Mouse (Mus musculus) embryonic facial prominence, embryonic 10.5 days (tissue): Measurements from ENCODE around the gene Ispd. TPM values are rescaled to one million over a fixed set of nuclear protein-coding genes. Genes with fewer than 3 reads are reported as not detected.

Experiments
- DNase-seq: peaks from one replicate; pipeline ENCODE4 v3.0.0-alpha.2; 2017; ENCODE audit warnings: low spot score
- H3K27ac ChIP-seq: fragments of 300-500 bp; sonication (generic); replicated peaks from 2 replicates; pipeline ENCODE4 v1.5.1; 2016; ENCODE audit warnings: mild to moderate bottlenecking
- H3K27me3 ChIP-seq: fragments of 300-500 bp; sonication (generic); replicated peaks from 2 replicates; pipeline ENCODE4 v1.6.1; 2016; ENCODE audit warnings: low read depth, mild to moderate bottlenecking; ENCODE audit not compliant: poor library complexity, severe bottlenecking
- H3K36me3 ChIP-seq: fragments of 300-500 bp; sonication (generic); replicated peaks from 2 replicates; pipeline ENCODE4 v1.6.1; 2016; ENCODE audit warnings: mild to moderate bottlenecking, moderate library complexity
- H3K4me1 ChIP-seq: fragments of 300-500 bp; sonication (generic); 2 replicates; pipeline ENCODE4 v1.6.1; 2016
- H3K4me3 ChIP-seq: fragments of 300-500 bp; sonication (generic); 2 replicates; pipeline ENCODE4 v1.5.1; 2016; ENCODE audit warnings: mild to moderate bottlenecking, moderate library complexity
- H3K9me3 ChIP-seq: fragments of 300-500 bp; sonication (generic); 2 replicates; pipeline ENCODE4 v1.6.1; 2016; ENCODE audit warnings: mild to moderate bottlenecking
- WGBS: fragments of 180-500 bp; shearing (Covaris S2); methylation state at CpG from one replicate; pipeline ENCODE4 v1.1.7; 2016; 5-methylcytosine and 5-hydroxymethylcytosine counted together
- polyA plus RNA-seq: library from polyadenylated mRNA; unstranded; fragments of >200 nt; fragmentation: Nextera tagmentation; extraction: Ambion mirVana; gene quantifications from 2 replicates; pipeline ENCODE4 v1.2.1, GENCODE M21; 2016

The Ispd gene
- polyA plus RNA-seq, 1 experiment from 2014 or later, result 9.1 TPM

- Histone ChIP-seq H3K9me3 (no peaks in the 10 kb centered on the region), H3K4me1 (peaks cover 20% of the 10 kb centered on the region; the same call in 1 of the 2 replicates), H3K4me3 (no peak overlapping the region), H3K27me3 (no peaks in the 10 kb centered on the region), H3K27ac (no peak overlapping the region), H3K36me3 (no peaks in the 10 kb centered on the region)
- DNase-seq, result no peak
- WGBS, result 93% methylated on average over 4 of the region's 4 CpGs
These were observed 5.7 kb downstream of the Ispd start for GRCm38 (mm10) chr12:36386991-36387390.

GRCm38 (mm10) chr12:36395115-36395514, 13.9 kb downstream of the Ispd start:
- H3K27ac ChIP-seq, result no peak overlapping the region
- H3K4me3 ChIP-seq, result no peak overlapping the region
- no peaks in the 10 kb centered on the region for H3K27me3 ChIP-seq
- no peaks in the 10 kb centered on the region for H3K4me1 ChIP-seq
- H3K9me3 ChIP-seq, result 0 out of 2 replicates have a peak, but pooled peaks cover 7% of the 10 kb centered on the region
- H3K36me3 ChIP-seq, result no peaks in the 10 kb centered on the region
- no peak for DNase-seq
- WGBS, result 91% methylated on average over 2 of the region's 2 CpGs

- no peak overlapping the region for H3K4me3 ChIP-seq
- no peaks in the 10 kb centered on the region for H3K9me3 ChIP-seq
- DNase-seq, result peak; percentile 28
- 0 out of 2 replicates have a peak overlapping the region, but pooled peaks have one; percentile 19 for H3K27ac ChIP-seq
- H3K27me3 ChIP-seq, result no peaks in the 10 kb centered on the region
- peaks cover 21% of the 10 kb centered on the region for H3K4me1 ChIP-seq
- 65% methylated on average over 10 of the region's 10 CpGs for WGBS
- no peaks in the 10 kb centered on the region for H3K36me3 ChIP-seq
These were observed 42.4 kb downstream of the Ispd start for GRCm38 (mm10) chr12:36423677-36424076.

DNA sequence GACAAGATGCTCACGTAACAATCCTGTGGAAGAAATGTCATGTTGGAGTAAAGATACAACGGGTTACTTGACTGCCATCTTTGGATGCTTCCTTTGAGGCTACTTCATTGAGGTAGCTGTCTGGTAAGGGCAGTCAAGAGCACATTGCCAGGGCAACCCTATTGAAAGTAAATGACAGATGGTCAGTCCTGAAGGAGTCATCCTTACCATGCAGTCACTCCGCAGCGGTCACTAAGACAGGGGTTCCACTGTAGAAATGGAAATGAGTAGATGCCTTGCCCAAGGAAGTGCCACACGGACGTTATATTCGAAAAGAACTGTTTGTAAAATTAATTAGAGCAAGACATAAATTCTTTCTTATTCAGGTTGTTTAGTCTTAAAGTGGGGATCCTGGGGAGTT, 44.0 kb downstream of the Ispd start:
- Histone ChIP-seq H3K27ac (no peak overlapping the region), H3K36me3 (no peaks in the 10 kb centered on the region), H3K27me3 (no peaks in the 10 kb centered on the region), H3K4me3 (no peak overlapping the region), H3K9me3 (no peaks in the 10 kb centered on the region), H3K4me1 (peaks cover 21% of the 10 kb centered on the region)
- whole genome bisulfite sequencing, result 86% methylated on average over 7 of the region's 7 CpGs
- no peak for DNase-seq

GRCm38 (mm10) chr12:36426163-36427045, 45.2 kb downstream of the Ispd start:
- 51% methylated on average over 15 of the region's 15 CpGs for WGBS
- no peaks in the 10 kb centered on the region for H3K36me3 ChIP-seq
- no peaks in the 10 kb centered on the region for H3K27me3 ChIP-seq
- H3K9me3 ChIP-seq, result no peaks in the 10 kb centered on the region
- no peak overlapping the region for H3K27ac ChIP-seq
- H3K4me3 ChIP-seq, result no peak overlapping the region
- H3K4me1 ChIP-seq, result peaks cover 21% of the 10 kb centered on the region
- DNase-seq, result peak; percentile 44

- Histone ChIP-seq H3K27ac (no peak overlapping the region), H3K27me3 (no peaks in the 10 kb centered on the region), H3K9me3 (no peaks in the 10 kb centered on the region), H3K4me1 (no peaks in the 10 kb centered on the region), H3K36me3 (no peaks in the 10 kb centered on the region), H3K4me3 (no peak overlapping the region)
- DNase-seq, result no peak
- 86% methylated on average over 5 of the region's 5 CpGs for WGBS
These were observed 55.7 kb downstream of the Ispd start for GRCm38 (mm10) chr12:36436956-36437355.

GRCm38 (mm10) chr12:36439396-36439795, 58.1 kb downstream of the Ispd start:
- Histone ChIP-seq H3K27ac (no peak overlapping the region), H3K36me3 (no peaks in the 10 kb centered on the region), H3K27me3 (no peaks in the 10 kb centered on the region), H3K4me1 (no peaks in the 10 kb centered on the region), H3K4me3 (no peak overlapping the region), H3K9me3 (no peaks in the 10 kb centered on the region)
- 83% methylated on average over 8 of the region's 8 CpGs for WGBS
- no peak for DNase-seq

GRCm38 (mm10) chr12:36456002-36456401, 74.8 kb downstream of the Ispd start:
- Histone ChIP-seq H3K36me3 (no peaks in the 10 kb centered on the region), H3K9me3 (no peaks in the 10 kb centered on the region), H3K4me3 (no peak overlapping the region), H3K27ac (no peak overlapping the region), H3K27me3 (no peaks in the 10 kb centered on the region), H3K4me1 (no peaks in the 10 kb centered on the region)
- no peak for DNase-seq
- 93% methylated on average over 3 of the region's 3 CpGs for WGBS

DNA sequence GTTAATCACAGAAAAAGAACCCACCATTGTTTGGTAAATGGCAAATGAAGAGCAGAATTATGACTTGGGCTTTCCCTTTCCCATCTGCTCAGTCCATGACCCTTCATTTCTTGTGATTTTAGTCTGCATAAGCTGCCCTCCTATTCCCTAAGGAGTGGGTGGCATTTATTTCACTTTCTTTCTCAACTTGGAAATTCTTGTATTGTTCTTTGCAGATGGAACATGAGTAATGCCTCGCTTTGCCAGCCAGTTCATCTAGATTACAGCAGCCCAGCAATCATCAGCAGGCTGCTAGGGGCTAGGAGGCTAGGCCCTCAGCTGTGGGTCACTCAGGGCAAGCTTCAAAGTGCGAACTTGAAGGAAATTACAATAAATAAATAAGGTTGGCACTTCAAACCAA, 76.5 kb downstream of the Ispd start:
- Histone ChIP-seq H3K27ac (no peak overlapping the region), H3K4me3 (no peak overlapping the region), H3K36me3 (no peaks in the 10 kb centered on the region), H3K4me1 (no peaks in the 10 kb centered on the region), H3K9me3 (no peaks in the 10 kb centered on the region), H3K27me3 (no peaks in the 10 kb centered on the region)
- 80% methylated on average over 2 of the region's 2 CpGs for WGBS
- DNase-seq, result no peak

DNA sequence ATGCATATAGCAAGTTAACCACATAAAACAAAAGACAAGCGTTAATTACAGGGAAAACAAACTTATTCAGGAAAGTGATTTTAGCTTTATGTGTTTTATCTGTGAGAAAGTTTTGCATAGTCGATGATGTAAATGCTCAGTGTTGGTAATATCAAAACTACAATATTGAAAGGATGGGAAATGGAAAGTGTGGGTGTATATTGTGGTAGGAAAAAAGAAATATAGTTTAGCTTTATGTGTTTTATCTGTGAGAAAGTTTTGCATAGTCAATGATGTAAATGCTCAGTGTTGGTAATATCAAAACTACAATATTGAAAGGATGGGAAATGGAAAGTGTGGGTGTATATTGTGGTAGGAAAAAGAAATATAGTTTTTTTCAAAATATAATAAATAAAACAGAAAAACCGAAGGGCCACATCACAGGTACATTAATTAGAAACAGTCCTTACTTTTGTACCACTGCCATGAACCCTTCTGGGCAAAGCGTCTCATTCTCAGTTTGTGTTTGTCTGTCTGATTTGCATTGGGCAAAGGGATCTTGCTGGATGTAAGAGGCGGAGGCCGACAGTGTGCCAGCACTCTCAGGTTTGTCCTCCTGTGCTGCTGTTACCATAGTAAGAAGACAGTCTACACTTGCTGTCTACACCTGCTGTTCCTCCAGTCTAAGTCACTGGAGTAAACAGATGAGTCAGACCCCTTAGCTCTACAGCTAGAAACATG, 87.2 kb downstream of the Ispd start:
- Histone ChIP-seq H3K36me3 (no peaks in the 10 kb centered on the region), H3K9me3 (no peaks in the 10 kb centered on the region), H3K4me1 (no peaks in the 10 kb centered on the region), H3K4me3 (no peak overlapping the region), H3K27me3 (no peaks in the 10 kb centered on the region), H3K27ac (no peak overlapping the region)
- WGBS, result 88% methylated on average over 6 of the region's 6 CpGs
- no peak for DNase-seq

GRCm38 (mm10) chr12:36471411-36471810, 90.2 kb downstream of the Ispd start:
- Histone ChIP-seq H3K4me1 (peaks cover 11% of the 10 kb centered on the region), H3K27ac (no peak overlapping the region), H3K27me3 (no peaks in the 10 kb centered on the region), H3K4me3 (no peak overlapping the region), H3K9me3 (no peaks in the 10 kb centered on the region), H3K36me3 (no peaks in the 10 kb centered on the region)
- WGBS, result 85% methylated on average over 4 of the region's 4 CpGs
- DNase-seq, result no peak

- H3K27ac ChIP-seq, result no peak overlapping the region
- H3K9me3 ChIP-seq, result no peaks in the 10 kb centered on the region
- WGBS, result 70% methylated on average over 3 of the region's 3 CpGs
These were observed 92.9 kb downstream of the Ispd start for GRCm38 (mm10) chr12:36474171-36474570.

DNA sequence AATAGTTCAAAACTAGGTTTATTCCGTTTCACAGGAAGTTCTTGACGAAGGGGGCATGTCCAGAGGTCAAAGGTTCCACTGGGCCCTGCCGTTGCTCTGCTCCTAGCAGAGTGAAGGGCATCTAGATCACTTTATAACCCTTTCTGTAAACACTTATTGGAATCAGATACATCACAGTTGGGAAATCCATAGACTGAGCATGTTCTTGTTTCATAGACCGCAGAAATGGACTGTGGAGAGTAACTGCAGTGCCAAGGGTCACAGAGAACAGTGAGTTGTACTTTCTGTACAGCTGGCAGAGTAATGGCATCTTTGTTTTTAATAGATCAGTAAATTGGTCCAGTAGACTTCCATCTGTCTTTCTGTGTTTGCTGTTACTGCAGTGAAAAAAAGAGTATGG, 94.0 kb downstream of the Ispd start:
- no peak overlapping the region for H3K27ac ChIP-seq
- no peaks in the 10 kb centered on the region for H3K27me3 ChIP-seq
- H3K36me3 ChIP-seq, result no peaks in the 10 kb centered on the region
- H3K4me3 ChIP-seq, result no peak overlapping the region
- DNase-seq, result no peak
- H3K4me1 ChIP-seq, result peaks cover 24% of the 10 kb centered on the region
- 50% methylated on average over 4 of the region's 4 CpGs for WGBS
- H3K9me3 ChIP-seq, result no peaks in the 10 kb centered on the region

More at GRCm38 (mm10) chr12:36474171-36474570, 92.9 kb downstream of the Ispd start:
- Histone ChIP-seq H3K36me3 (no peaks in the 10 kb centered on the region), H3K4me3 (no peak overlapping the region), H3K27me3 (no peaks in the 10 kb centered on the region), H3K4me1 (peaks cover 24% of the 10 kb centered on the region)
- no peak for DNase-seq
